Mouse (Mus musculus) heart, adult 2 months (tissue): ENCODE measurements at regions not wholly inside any gene's neighbourhood (a gene's known extent, or its start where the extent isn't known, plus 50 kb on each side); places are given as distances from the start of the nearest gene placed in this dataset.

Experiments
- CTCF ChIP-seq: fragments of 200-600 bp; IDR thresholded peaks from 2 replicates; pipeline ENCODE4 v1.8.1; 2022; ENCODE audit warnings: antibody characterized with exemption, mild to moderate bottlenecking, moderate library complexity
- POLR2A ChIP-seq: fragments of 200-500 bp; IDR thresholded peaks from 2 replicates; pipeline ENCODE4 v1.6.1; 2011; ENCODE audit warnings: mild to moderate bottlenecking, low read depth, low read length, control low read depth; ENCODE audit not compliant: insufficient read depth

GRCm38 (mm10) chr6:68915536-68915935 lies 1379.9 kb upstream of the Tacstd2 start:
- no peak for TF ChIP-seq CTCF
- no peak for TF ChIP-seq POLR2A
